Mouse (Mus musculus): Measurements from ENCODE around the gene Tanc2.

The Tanc2 gene

DNA sequence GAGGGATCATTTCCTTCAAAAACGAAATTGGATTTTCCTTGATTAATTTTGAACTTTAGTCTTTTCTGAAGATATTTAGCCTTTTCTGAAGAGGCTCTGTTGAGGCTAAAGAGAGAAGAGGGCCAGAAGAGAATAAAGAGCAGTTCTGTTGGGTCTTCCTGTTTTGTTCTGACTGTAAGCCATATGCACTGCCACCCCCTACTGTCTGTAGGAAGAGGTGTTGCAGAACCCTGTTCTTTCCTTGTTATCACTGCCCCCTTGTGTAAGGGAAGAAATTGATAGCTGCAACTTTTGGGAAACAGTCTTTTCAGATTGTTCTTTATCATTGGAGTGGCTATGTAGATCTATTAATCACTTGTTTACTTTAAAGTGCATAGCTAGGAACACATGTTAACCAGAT, 2.1 kb downstream of the Tanc2 start:
- in situ Hi-C loops (cut with MboI; ENCODE audit: low pct_unique_long_range_greater_than_20kb in 1 of 2, low sequenced_read_pairs in 2 of 2, unreplicated experiment in 1 of 2), result loop anchor here (10.0 to 25.0 kb wide), 2 partner anchors 230 to 247 kb away; no protein-coding TSS in a partner anchor

DNA sequence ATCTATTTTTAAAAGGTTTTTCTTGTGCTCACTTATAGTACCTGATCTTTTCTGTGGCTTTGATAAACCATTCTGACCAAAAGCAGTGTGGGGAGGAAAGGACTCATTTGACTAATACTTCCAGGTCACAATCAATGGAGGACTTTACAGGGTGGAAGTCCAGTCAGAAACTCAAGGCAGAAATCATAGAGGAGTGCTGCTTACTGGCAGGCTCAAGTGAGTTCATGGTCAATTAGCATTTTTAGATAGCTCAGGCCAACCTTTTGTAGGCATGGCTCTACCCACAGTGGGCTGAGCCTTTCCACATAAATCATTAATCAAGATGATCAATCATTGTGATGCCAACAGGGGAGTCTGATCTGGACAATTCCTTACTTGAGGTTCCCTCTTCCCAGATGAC, 12.4 kb downstream of the Tanc2 start:
- in situ Hi-C loops (cut with MboI; ENCODE audit: low pct_unique_long_range_greater_than_20kb in 1 of 2, low sequenced_read_pairs in 2 of 2, unreplicated experiment in 1 of 2), result no loop called here

DNA sequence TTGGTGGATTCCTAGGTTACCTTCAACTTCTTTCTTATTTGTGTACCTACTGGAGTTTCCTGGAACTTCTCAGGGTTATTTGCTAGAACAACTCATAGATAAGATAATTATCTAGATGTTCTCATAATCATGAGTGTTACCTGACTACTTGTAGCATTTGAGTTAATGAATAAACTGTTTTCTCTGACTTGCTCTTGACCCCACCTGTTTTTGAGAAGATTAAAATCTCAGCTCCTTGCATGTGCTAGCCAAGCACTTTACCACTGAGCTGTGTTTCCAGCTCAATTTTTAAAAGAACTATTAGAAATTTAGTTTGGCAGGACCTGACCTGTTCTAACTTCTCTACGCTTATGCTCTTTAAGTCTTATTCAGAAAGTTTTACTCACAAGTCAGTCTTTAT, 36.4 kb downstream of the Tanc2 start:
- in situ Hi-C loops (cut with MboI; ENCODE audit: low pct_unique_long_range_greater_than_20kb in 1 of 2, low sequenced_read_pairs in 2 of 2, unreplicated experiment in 1 of 2), result no loop called here

DNA sequence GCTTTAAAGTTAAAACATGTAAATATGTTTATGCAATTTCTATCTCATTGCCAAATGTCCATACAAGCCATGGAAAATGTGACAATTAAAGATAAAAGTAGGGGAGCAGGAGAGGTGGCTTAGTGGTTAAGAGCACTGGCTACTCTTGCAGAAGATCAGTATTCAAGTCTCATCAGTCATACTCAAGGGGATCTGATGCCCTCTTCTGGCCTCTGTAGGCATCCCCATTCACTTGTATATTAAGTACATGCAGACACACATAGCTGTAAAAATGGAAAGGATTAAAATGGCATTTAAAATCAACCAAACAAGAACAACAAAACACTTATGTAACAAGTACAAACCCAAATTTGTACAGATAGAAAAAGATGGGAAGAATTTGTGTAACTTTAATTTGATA, 54.2 kb downstream of the Tanc2 start:
- in situ Hi-C loops (cut with MboI; ENCODE audit: low pct_unique_long_range_greater_than_20kb in 1 of 2, low sequenced_read_pairs in 2 of 2, unreplicated experiment in 1 of 2), result no loop called here

DNA sequence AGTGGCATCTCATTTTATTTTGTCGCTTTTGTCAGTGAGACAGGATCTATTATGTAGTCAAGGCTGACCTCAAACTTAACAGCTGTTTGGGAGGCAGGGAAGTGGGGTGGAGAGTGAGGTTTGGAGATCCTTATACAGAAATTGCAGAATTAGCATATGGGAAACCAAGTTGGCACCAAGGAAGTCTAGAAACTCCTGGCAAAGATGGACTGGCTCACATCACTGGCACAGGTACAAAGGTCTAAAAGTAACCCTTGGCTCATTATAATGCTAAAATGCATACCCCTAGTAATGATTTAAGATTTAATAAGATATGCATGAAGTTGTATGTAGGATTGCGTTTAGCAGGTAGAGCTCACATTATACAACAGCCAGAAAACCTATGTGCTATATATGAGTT, 58.2 kb downstream of the Tanc2 start:
- in situ Hi-C loops (cut with MboI; ENCODE audit: low pct_unique_long_range_greater_than_20kb in 1 of 2, low sequenced_read_pairs in 2 of 2, unreplicated experiment in 1 of 2), result no loop called here

DNA sequence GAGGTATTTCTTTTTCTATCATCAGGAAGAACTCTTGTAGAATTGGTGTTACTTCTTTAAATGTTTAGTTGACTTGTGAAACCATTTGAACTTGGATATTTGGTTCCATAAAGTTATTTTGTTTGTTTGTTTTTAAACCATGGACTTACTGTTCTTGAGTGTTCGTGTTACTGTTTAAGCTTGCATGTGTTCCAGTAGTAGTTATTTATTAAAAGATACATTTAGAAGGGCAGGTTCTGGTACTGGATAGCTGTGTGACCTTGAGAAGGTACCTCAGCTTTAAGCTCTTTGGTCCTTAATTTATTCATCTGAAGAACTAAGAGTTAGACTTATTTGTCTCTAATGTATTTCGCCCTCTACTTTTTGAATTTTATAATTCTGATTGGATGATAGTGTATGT, 64.8 kb downstream of the Tanc2 start:
- in situ Hi-C loops (cut with MboI; ENCODE audit: low pct_unique_long_range_greater_than_20kb in 1 of 2, low sequenced_read_pairs in 2 of 2, unreplicated experiment in 1 of 2), result no loop called here

DNA sequence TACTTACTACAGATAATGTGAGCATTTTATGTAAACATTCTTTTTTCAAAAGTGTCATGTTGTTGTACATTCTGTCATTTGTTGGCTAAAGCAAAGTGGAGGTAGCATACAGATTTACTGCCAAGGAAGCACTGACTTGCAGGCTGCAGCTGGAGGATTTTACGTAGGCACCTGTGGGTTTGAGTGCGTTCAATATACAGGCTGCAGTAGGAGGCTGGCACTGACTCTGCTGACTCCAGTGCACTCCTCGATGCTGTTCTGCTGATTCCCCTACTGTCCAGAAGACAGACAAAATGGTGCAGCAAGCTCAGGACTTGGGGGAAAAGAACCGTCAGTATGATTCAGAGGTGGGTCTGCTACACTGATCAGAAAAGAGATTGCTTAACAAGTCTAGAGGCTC, 65.5 kb downstream of the Tanc2 start:
- in situ Hi-C loops (cut with MboI; ENCODE audit: low pct_unique_long_range_greater_than_20kb in 1 of 2, low sequenced_read_pairs in 2 of 2, unreplicated experiment in 1 of 2), result no loop called here

DNA sequence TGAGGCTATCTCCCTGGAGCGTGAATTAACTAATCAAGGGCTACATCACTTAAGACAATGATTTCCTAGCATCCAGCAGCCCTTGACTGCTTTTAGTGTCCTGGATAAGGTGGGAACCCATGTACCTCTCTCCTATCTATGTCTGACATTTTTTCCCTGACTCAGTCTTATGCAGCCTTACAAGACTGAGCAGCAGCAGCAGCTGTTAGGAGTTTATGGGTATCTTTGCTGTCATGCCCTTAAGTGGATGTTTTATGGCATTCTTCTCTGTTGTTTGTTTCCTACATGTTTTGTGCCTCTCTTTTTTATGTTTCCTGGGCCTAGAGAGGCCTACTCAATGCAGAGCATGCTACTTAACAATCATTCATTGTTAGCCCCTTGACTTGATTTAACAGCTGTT, 78.1 kb downstream of the Tanc2 start:
- in situ Hi-C loops (cut with MboI; ENCODE audit: low pct_unique_long_range_greater_than_20kb in 1 of 2, low sequenced_read_pairs in 2 of 2, unreplicated experiment in 1 of 2), result no loop called here

DNA sequence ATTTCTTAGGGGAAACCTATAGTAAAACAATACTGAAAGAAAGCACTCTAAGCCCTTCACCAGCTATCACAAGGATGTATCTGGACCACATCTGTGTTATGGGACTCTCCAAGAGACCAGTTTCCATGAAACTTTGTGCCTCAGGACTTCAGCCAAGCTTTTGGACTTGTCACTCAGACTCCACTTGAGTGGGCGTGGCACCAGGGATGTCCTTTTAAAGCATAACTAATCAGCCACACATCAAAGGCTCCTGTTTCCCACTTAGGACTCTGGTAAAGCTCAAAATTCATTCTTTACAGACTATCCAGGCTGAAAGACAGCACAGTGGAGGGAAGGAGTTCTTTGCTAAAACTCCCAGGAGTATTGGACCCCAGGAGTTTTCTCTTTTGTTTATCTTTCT, 89.2 kb downstream of the Tanc2 start:
- in situ Hi-C loops (cut with MboI; ENCODE audit: low pct_unique_long_range_greater_than_20kb in 1 of 2, low sequenced_read_pairs in 2 of 2, unreplicated experiment in 1 of 2), result no loop called here

DNA sequence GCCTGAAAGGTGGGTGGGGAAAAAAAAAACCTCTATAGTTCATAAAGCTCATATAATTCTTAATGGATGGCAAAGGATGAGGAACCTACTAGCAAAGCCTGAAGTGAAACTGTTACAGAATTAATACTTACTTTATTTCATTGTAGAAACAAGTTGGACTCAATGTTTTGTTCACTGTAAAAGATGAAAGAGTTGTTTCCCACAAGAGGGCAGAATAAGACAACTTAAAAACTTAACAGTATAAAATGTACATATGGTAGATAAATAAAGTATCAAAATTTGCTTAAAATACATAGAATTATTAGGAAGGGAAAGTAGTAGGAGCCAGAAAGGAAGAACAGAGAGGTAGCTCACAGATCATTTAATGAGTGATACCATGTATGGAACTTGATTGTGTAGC, 95.0 kb downstream of the Tanc2 start:
- in situ Hi-C loops (cut with MboI; ENCODE audit: low pct_unique_long_range_greater_than_20kb in 1 of 2, low sequenced_read_pairs in 2 of 2, unreplicated experiment in 1 of 2), result no loop called here

DNA sequence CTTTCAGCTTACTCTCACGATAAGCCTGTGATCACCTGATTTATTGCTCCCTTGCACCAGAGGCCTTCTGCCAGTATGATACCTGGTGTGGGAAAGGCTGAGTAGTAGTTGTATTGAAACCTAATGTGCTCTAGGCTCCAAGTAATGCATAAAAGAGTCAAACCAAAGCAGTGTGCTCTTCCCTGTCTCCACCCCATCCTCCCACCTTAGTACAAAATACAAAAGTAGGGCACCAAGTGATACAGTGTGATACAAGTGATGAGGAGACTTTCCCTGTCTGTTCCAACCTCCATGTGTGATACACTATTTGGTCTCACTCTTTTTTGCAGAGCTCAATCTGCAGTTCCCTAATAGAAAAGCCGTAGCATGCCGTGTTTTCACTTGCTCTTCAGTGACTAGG, 110.7 kb downstream of the Tanc2 start:
- in situ Hi-C loops (cut with MboI; ENCODE audit: low pct_unique_long_range_greater_than_20kb in 1 of 2, low sequenced_read_pairs in 2 of 2, unreplicated experiment in 1 of 2), result no loop called here

DNA sequence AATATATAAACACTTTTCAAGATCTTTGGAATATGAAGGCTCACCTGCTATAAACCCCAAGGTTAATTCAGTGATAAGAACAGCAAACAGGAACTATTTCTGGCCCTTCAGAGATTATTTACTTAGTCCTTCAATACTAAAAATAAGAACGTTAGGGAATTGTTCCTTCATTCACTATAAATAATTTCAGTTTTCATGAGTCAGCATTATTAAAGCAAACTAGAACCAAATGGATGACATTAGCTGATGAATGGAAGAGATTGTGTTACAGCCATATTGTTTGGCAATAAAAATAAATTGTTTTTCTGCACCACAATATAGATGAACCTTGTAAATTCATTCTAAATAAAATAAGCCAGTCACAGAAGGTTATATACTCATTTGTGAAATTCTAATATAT, 129.9 kb downstream of the Tanc2 start:
- in situ Hi-C loops (cut with MboI; ENCODE audit: low pct_unique_long_range_greater_than_20kb in 1 of 2, low sequenced_read_pairs in 2 of 2, unreplicated experiment in 1 of 2), result no loop called here

DNA sequence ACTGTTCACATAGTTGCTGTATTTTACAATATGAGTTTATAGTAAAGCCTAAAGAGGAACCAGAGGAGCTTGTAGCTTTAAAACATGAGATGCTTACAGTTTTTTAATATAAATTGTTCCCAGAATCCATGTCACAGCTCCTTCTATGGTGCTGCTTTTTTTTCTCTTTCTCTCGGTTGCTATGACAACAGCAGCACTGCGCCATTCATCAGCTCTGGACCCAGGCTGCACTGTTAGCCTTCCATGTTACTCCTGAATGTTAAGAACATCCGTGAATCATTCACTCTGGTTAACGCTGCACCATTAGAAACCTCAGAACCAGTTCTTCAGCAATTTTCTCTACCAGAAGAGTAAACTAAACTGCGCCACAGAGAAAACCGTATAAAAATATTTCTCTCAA, 141.8 kb downstream of the Tanc2 start:
- in situ Hi-C loops (cut with MboI; ENCODE audit: low pct_unique_long_range_greater_than_20kb in 1 of 2, low sequenced_read_pairs in 2 of 2, unreplicated experiment in 1 of 2), result no loop called here

DNA sequence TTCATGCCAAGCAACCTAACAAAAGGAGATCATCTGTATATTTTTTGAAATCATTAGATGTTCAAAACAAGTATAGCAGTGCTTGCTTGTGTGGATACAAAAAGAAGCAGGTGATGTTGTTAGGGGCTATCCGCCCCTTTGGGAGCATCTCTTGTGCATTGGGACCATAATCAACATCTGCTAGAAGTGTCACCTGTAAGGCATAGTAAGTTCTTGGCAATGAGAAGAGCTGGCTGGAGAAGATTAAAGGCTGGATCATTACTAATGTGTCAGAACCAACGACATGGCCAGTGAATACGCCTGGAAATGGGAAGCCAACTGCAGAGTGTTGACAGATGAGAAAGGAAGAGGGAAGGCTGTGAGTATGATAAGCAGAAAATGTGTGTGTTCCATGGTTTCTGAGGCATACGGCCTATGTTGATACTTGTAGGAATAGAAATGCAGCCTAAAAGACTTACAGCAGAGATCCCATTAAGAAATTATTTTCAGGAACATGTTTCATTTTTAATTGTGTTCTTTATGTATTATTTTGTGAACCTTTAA, 142.3 kb downstream of the Tanc2 start:
- in situ Hi-C loops (cut with MboI; ENCODE audit: low pct_unique_long_range_greater_than_20kb in 1 of 2, low sequenced_read_pairs in 2 of 2, unreplicated experiment in 1 of 2), result no loop called here

DNA sequence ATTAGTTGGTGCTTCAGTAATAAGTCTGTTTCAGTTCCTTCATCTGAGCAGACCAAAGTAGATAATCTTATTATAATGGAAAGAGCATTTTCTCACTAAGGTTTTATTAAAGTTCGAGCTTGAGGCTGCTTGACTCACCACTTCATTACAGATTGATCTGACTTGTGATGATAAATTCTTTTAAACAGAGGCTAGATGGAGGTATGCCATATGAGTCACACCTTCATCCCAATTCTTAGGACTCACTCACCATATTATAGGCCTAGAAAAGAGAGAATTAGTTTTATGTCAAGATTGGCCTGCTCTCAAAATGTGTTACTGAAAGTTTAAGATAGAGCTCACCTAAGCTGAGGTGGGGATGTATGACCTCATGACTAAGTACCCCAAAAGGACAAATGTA, 153.4 kb downstream of the Tanc2 start:
- in situ Hi-C loops (cut with MboI; ENCODE audit: low pct_unique_long_range_greater_than_20kb in 1 of 2, low sequenced_read_pairs in 2 of 2, unreplicated experiment in 1 of 2), result no loop called here

DNA sequence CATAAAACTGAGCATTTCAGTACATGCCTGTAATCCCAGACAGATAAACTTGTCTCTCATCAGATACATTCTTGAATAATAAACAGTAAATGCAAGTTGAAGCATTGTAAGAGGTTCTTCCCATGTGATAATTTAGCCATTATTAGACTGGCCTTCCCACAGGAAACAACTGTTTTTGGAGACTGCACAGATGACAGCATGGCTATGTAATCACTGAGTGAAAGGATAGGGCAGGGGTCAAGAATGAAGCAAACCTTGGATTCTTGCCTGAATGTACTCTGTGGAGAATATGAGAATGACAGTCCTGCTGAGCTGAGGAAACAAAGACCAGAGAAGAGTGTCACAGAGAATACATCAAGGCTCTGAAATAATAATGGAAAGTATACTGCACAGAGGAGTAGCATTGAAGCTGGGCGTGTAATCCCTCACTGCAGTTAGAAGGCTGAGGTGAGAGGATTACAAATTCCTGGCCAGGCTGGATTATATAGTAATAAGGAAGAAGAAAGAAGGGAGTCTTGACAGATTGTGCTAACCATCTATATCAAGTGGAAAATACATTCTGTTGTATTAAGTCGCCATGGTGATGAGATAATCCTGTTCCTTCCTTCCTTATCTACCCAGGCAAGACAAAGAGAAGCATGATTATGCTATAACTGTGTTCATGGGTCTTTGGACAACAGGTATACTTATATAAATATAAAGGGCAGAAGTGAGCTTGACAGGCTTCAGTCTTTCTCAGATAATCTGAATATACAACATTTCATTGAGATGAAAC, 159.7 kb downstream of the Tanc2 start:
- in situ Hi-C loops (cut with MboI; ENCODE audit: low pct_unique_long_range_greater_than_20kb in 1 of 2, low sequenced_read_pairs in 2 of 2, unreplicated experiment in 1 of 2), result no loop called here

DNA sequence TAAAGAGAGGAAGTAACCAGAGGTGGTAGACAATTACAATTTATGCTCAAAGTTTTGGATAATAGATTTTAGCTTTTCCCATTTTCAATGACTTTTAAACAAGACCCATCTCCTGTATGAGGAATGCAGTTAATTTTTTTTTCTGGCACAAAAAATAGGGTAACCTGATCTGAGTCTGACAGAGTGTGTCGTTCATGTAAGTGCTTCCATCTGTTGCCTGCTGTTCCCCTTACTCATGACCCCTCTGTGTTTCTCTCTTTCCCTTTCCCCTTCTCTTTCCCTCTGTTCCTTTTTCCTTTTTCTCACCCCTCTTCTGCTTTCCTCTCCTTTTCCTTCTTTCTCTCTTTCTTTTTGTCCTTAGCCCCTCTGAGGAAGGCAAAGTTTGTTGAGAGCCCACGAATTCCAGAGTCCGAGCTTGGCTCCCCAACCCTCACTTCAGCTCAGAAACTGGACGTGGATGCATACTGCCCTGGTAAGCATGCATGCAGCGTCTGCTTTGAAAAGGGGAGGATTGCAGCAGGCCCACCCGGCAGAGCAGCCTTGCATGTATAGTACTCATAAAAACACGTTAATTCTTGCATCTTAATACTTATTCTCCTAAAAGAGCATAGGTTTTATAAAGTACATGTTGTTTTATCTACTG, 168.9 kb downstream of the Tanc2 start:
- in situ Hi-C loops (cut with MboI; ENCODE audit: low pct_unique_long_range_greater_than_20kb in 1 of 2, low sequenced_read_pairs in 2 of 2, unreplicated experiment in 1 of 2), result no loop called here

DNA sequence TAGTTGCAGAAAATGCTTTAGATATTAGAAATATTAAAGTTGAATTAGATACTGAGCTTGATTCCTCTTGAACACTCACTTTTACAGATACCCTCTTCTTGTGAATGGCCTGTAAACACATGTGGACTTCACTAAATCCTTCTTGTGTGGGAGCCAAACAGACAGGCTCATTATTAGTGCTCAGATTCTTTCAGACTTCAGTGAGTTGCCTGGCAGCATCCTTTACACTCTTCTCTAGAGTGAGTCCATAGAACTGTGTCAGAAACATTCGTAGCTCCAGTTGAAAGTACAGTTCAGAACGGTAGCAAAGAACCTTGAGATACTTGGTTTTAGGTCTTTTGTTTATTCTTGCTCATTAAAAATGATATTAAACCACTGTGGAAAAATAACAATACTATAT, 169.6 kb downstream of the Tanc2 start:
- in situ Hi-C loops (cut with MboI; ENCODE audit: low pct_unique_long_range_greater_than_20kb in 1 of 2, low sequenced_read_pairs in 2 of 2, unreplicated experiment in 1 of 2), result no loop called here

DNA sequence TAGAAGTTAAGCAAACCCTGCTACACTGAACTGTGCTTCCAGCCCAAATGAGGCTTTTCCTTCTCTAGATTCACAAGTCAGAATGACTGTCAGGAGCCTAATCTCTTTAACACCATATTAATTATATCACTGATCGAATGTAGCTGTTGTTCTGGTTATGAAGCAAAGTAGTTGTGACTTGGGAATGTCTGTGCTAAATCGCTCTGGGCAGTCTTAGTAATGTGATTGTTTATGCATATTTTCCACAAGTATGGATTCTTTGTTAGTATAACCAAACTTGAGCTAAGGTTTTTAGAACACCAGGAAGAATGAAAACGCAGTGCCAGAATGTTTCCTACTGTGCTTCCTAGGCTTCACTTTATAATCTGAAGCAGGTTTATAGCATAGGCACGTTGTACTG, 170.6 kb downstream of the Tanc2 start:
- in situ Hi-C loops (cut with MboI; ENCODE audit: low pct_unique_long_range_greater_than_20kb in 1 of 2, low sequenced_read_pairs in 2 of 2, unreplicated experiment in 1 of 2), result no loop called here

DNA sequence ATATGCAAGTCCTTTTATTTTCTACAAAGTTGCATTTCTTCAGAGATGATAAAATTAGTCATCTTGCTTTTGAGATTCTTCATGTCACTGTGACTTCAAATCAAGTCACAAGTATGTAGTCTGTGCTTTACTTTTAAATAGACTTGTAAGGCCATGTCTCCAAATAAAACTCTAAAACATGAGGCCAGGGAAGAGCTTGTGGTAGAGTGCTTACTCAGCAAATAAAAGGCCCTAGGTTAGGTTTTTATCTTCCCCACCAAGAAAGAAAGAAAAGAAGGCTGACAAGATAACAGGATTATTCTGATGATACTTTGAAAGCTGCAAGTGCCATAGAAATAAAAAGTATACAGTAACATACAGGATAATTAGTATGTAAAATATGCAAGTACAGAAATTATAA, 188.0 kb downstream of the Tanc2 start:
- in situ Hi-C loops (cut with MboI; ENCODE audit: low pct_unique_long_range_greater_than_20kb in 1 of 2, low sequenced_read_pairs in 2 of 2, unreplicated experiment in 1 of 2), result no loop called here

Measured in mouse embryonic stem cell (cell line).